Comparison of ENCODE assay signal across 8 mouse cellular contexts in the genomic region with DNA sequence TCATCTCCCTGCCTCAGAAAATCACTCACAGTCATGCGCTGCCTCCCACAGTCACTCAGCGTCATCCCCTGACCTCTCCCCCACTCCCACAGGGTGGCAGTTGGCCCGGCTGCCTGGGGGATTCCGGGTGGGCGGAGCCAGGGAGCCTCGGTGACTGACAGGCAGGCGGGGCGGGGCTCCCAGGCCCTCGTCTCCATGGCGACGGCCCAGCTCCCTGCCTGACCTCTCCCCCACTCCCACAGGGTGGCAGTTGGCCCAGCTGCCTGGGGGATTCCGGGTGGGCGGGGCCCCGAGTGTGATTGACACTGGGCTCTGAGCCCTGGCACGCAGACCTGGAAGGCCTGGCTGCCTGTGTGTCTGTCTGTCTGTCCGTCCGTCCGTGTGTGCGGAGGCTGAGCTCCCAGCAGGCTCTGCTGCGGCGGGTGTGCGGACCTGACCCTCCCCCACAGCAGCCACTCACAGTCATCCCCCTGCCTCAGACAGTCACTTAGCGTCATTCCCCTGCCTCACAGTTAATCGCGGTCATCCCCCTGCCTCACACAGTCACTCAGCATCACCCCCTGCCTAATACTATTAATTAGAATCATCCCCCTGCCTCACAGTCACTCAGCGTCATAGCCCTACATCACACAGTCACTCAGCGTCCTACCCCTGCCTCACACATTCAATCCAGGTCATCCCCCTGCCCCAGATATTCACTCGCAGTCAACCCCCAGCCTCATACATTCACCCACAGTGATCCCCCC. TPM values are rescaled to one million over a fixed set of nuclear protein-coding genes. Genes with fewer than 3 reads are reported as not detected.
DNase-seq lines count a peak whose midpoint lies in the region; ATAC-seq lines count a peak whose summit lies in the region.
"Not testable (repeated sequence)": the region's sequence is repeated elsewhere in the genome, so short reads cannot be mapped to it uniquely, and the experiment has no call there.

No protein-coding gene starts in this region.

- WGBS in macrophage (ENCODE audit: missing documents): 42% methylated on average over 28 of the region's 28 CpGs

- H3K36me3 ChIP-seq in macrophage (ENCODE audit: inconsistent target): peaks cover 11% of the 10 kb centered on the region; the same call in 1 of the 2 replicates

- H3K4me3 ChIP-seq in macrophage (ENCODE audit: inconsistent target): peak overlapping the region; percentile 8; the same call in 1 of the 2 replicates

- not testable (repeated sequence) for H3K79me2 ChIP-seq in macrophage (ENCODE audit: inconsistent target)

- DNase-seq in ZHBTc4 (ENCODE audit: low read depth, low spot score): peak; percentile 98
- DNase-seq in cerebellum, postnatal 4 days (ENCODE audit: low spot score in 2 of 2): peak; percentile 97 to 100
- DNase-seq in gastrocnemius, postnatal 25 days: peak; percentile 97
- DNase-seq in left cerebral cortex, adult 8-10 months (ENCODE audit: low spot score in 2 of 2): peak; percentile 93 to 97
- DNase-seq in right cerebral cortex, adult 18-20 months: peak; percentile 99
- DNase-seq in thymus, postnatal 4 days: peak; percentile 100

- peak overlapping the region; percentile 44 for H3K27ac ChIP-seq in macrophage

- peak; percentile 30 for ATAC-seq in inflammation-experienced regulatory T-cells, adult 6 months

RNA-seq across cellular contexts. Expression of gene Gm21887, which starts 18.2 kb away (rescaled TPM):
- 10 to 100 TPM; 31.6 to 43.1 TPM for total RNA-seq in gastrocnemius, postnatal 25 days (2021)
- 10 to 100 TPM in 2 of 3 experiments, under 1 TPM in 1; 0.88 to 24.9 (median 14.6) TPM for polyA plus RNA-seq in inflammation-experienced regulatory T-cells, adult 6 months (2017; shearing (Covaris generic))
- total RNA-seq in left cerebral cortex, adult 8-10 months (2022): 100 to 1,000 TPM in 2 of 4 experiments, 10 to 100 TPM in 2; 64.2 to 131 (median 96.7) TPM
- 1,000 to 10,000 TPM in 16 of 26 experiments, 100 to 1,000 TPM in 10; 644 to 7,809 (median 1,101) TPM for total RNA-seq in macrophage (2018; cell fraction: chromatin; rRNA removed)
- 100 to 1,000 TPM in 1 of 26 experiments, 10 to 100 TPM in 25; 11.8 to 160 (median 27.3) TPM for total RNA-seq in macrophage (2018; cell fraction: cytosol; rRNA removed)
- total RNA-seq in macrophage (2018; cell fraction: nucleus; rRNA removed): 1,000 to 10,000 TPM in 5 of 26 experiments, 100 to 1,000 TPM in 20, 10 to 100 TPM in 1; 96.6 to 1,945 (median 481) TPM
- polyA plus RNA-seq in macrophage (2018): 45.5 to 114 TPM (median 105 TPM) in 3 replicates

Comparison
In these comparisons a context has a peak if more than half of its experiments do, and no peak if none do; other contexts are left out.
1. Peak in every context shown above with its lines: DNase-seq, ATAC-seq, H3K4me3 ChIP-seq and H3K27ac ChIP-seq.